Mouse (Mus musculus) mouse trophoblast stem cell (cell line): ENCODE data around the gene Bzw1.
"Not testable (repeated sequence)": the region's sequence is repeated elsewhere in the genome, so short reads cannot be mapped to it uniquely, and the experiment has no call there.

Source experiments
- in situ Hi-C, 2 experiments: fragments of 300-500 bp; cut with MseI, MboI; formaldehyde crosslinking; loops; 2 replicates in 1 of 2; 3 replicates in 1 of 2; pipeline ENCODE4 v1.15.1; 2025

Gene Bzw1

DNA sequence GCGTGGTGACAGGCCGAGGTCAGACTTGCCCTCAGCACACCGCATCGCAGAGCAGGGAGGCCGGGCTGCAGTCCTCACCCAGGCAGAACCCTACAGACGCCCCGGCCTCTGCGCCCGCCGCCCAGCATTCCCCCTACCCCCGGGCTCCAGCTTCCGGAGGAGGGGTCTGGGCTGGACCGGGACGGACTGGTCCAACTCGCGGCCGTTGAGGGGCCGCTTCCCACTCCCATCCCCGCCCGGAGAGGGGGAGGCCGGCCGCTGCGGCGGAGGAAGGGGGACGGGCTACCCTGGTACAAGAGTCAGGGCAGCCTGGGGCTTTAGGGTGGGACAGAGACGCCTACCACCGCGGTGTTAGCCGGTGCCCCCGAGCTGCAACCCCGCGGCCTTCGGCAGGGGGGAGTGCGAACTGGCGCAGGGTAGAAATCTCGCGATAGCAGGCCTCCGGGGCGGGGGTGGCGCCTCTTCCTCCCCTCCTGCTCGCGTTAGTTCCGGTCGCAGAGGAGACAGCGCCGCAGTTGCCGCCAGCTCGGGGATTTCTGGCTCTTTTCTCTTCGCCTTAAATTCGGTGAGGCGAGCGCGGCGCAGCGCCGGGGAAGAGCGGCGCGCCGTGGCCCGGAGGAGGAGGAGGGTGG is at the start of gene Bzw1:
Gene Bzw1 (plus strand): TSS at position 247 of the 632 bp plus-strand sequence.
- in situ Hi-C loops, result loop anchor here (10.0 kb wide), 1 partner anchor 88 kb away; no protein-coding TSS in a partner anchor

- in situ Hi-C loops, result no loop called here
Observed at GRCm38 (mm10) chr1:58343861-58344260, 48.8 kb upstream of the Bzw1 start.

- in situ Hi-C loops, result no loop called here
Observed at GRCm38 (mm10) chr1:58344570-58344969, 48.1 kb upstream of the Bzw1 start.

DNA sequence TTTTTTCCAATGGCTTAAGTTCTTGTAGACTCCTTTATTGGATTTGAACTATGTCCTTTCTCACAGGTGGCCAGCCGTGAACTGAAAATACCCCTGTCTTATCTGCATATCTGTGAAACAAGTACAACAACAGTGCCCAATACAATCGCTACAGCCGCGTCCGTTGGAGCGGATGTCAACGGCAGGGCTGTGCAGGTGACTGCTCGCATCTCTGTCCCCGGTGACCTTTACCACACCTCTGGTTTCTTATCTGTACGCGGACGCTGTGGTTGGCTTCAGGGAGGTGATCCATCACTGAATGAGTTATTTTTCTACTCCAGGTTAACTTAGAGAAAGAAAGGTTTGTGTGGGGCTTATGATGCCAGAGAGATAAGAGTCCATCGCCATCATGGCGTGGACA is 46.5 kb upstream of the Bzw1 start:
- in situ Hi-C loops, result no loop called here

DNA sequence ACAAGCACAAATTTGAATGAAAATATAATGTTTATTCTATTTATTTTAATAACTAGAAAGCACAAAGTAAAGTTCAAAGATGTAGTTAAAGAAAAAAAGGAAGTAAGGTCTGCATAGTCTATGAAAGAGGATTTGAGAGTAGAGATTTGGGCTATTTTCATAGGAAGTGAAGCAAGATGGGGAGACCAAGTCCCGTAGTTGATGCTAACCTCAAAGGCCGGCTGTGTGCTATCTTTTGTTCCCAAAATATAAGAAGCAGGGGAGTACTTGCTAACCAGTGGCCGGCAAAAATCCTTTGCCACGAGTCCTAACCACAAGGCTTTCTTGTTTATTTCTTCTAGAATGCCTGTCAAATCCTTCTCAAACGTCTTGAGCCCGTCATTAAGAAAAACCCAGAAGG is 44.0 kb upstream of the Bzw1 start:
- in situ Hi-C loops, result no loop called here

DNA sequence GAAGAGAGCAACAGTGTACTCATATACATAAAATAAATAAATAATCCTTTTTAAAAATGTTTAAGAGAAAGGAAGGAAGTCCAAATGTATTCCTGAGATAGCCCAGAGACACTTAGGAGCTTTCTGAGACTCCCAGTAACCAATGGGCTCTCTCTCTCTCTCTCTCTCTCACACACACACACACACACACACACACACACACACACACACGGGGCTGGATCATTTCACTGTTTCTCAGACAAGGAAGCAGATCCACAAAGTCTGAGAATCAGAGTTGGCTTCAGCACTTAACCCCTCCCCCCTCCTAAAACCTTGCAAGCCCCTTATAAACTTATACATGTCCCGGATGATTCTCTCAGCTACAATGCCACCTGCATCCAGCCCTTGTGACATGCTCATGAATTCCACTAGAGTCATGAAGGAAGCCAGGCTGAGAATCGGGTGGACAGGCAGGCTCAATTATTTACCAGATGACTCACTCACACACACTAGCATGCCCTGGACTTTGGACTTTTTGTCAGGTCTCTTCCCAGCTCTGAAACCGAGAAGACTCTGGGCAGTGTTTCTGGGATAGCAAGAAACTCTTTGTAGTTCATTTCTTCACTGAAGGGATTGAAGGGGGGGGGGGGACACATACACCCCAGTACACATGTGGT is 39.3 kb upstream of the Bzw1 start:
- in situ Hi-C loops, result loop anchor here in 1 of 2 experiments (5.0 kb wide), 1 partner anchor 34 kb away; no protein-coding TSS in a partner anchor

GRCm38 (mm10) chr1:58358958-58359901 is 33.5 kb upstream of the Bzw1 start:
- in situ Hi-C loops, result no loop called here

DNA sequence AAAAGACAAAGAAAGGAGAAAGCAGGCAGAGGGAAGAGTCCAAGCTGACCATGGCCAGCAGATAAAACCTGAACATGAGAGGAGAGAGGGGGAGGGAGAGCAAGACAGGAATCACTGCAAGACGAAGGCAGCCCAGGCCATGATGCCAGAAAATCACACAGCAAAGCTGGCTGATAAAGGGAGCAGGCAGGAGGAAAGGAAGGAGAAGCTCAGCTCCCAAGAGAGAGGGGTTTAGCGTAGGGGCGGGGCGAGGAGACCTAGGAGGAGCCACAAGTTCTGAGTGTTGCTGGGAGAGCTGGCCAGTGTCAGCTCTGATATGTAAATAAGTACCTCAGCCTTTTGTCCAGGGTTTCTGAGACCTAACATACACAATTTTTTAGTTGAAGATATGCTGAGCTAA is 30.4 kb upstream of the Bzw1 start:
- in situ Hi-C loops, result no loop called here

DNA sequence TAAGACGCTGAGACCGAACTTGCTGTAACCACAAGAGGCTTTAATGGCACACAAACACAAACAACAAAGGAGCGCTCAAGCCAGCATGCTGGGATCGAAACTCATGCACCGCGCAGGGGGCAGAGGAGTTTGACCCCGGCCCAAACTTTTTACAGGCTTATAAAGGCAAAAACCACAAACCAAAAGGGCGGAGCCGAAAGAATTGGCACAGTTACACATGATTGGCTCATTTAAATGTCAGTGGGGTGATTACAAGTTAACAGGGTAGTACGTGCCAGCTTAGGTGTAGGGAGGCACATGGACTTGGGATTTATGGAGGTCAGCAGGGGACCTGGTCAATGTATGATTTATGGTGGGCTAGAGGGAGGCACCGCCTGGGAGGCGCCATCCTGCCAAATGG is 28.1 kb upstream of the Bzw1 start:
- in situ Hi-C loops, result no loop called here

- in situ Hi-C loops, result no loop called here
Observed at GRCm38 (mm10) chr1:58365829-58366228, 26.9 kb upstream of the Bzw1 start.

DNA sequence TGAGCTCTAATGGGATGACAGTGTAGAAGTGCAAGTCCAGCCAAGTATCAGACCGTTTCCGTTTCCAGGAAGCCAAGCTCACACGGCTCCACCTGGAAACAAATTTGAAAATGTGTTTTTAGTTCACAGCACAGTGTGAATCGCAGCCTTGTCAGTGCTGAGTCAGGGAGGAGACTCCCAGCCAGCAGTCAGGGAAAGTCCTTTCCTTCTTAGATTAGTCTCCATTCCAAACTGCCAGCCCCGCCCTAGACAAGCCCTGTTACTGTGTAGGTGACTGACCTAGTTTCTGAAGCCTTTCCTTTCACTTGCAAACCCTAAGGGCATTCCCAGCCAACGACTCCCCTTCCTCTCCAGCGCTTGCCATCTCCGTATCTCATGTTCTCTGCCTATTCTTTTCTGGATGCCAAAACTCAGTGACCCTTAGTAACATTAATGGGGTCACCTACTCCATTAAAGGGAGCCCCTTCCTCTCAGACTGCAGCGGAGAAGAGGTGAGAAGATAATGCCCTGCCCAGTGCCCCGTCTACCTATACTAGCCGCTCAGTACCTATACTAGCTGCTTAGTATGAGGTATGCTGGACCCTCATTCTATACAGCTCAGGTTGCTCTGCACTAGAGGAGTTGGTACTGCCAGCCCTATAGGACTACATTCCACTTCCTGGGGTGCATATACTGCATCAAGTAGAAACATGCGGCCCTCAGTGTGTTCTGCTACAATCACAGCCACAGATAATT is 25.8 kb upstream of the Bzw1 start:
- in situ Hi-C loops, result no loop called here

DNA sequence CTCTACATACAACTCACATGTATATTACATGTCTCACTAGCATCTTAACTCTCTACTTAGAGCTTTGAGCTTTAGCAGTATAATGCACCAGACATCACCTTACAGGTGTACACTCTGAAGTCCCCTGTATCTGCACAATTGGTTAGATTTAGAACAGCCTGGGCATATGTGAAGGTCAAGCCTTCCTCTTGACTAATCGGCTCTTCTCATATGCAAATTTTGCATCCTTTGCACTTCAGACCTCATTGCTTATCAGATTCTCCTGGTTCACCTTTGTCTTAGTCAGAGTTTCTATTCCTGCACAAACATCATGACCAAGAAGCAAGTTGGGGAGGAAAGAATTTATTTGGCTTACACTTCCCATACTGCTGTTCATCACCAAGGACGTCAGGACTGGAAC is 23.0 kb upstream of the Bzw1 start:
- in situ Hi-C loops, result no loop called here

GRCm38 (mm10) chr1:58374266-58374665 is 18.4 kb upstream of the Bzw1 start:
- in situ Hi-C loops, result not testable (repeated sequence)

DNA sequence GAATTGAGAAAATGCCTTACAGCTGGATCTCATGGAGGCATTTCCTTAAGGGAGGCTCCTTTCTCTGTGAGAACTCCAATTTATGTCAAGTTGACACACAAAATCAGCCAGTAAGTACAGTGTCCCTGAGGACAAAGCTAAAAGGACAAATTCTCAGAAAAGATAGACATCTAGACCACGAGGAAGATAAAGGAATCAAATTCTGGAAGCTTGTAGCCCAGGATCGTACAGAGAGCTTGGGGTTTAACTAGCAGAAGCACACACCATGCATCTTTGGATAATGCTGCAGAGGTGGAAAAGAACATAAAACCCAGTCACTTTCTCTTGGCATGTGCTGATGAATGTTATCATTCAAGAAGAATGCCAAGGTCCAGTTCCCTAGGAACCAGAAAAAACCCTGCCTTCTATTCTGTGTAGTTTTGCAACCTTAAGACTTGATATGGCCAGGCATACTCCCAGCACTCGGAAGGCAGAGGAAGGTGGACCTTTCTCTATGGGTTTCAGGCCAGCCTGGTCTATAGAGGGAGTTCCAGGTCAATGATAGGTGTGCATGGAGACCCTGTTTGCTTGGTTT is 17.0 kb upstream of the Bzw1 start:
- in situ Hi-C loops, result no loop called here

DNA sequence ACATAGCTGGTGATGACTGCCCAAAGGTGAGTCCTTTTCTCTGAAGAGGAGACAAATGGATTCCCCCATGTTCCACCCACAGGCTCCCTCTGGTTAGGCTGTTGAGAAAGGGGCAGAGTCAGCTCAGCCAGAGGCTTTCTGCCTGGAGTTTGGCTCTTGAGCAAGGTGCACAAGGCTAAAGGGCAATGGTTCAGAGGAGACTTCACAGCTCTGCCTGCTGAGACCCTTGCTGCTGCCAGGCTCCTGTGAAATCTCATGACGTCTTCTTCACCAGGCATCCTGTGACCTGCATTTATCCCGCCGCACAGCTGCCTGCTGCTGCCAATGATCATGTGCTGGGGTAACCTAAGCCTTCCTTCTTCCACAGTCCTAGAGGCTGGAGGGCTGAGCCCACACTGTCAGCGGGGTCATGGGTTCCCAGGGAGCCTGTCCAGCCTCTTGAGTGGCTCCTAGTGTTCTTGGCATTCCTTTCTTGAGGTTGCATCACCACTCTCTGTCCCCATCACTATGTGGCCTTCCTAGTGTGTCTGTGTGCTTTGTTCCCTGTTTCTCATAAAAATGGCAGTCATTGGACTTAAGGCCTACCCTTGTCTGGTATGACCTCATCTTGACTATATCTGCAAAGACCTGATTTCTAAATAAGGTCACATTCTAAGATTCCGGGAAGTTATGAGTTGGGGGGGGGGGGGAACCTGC is 10.0 kb upstream of the Bzw1 start:
- in situ Hi-C loops, result no loop called here

- in situ Hi-C loops, result loop anchor here (10.0 kb wide), 1 partner anchor 87 kb away; no protein-coding TSS in a partner anchor
Observed at GRCm38 (mm10) chr1:58391421-58392267, 1.1 kb upstream of the Bzw1 start.

- in situ Hi-C loops, result loop anchor here (10.0 kb wide), 1 partner anchor 87 kb away; no protein-coding TSS in a partner anchor
Observed at GRCm38 (mm10) chr1:58392268-58392651, 438 bp upstream of the Bzw1 start.

DNA sequence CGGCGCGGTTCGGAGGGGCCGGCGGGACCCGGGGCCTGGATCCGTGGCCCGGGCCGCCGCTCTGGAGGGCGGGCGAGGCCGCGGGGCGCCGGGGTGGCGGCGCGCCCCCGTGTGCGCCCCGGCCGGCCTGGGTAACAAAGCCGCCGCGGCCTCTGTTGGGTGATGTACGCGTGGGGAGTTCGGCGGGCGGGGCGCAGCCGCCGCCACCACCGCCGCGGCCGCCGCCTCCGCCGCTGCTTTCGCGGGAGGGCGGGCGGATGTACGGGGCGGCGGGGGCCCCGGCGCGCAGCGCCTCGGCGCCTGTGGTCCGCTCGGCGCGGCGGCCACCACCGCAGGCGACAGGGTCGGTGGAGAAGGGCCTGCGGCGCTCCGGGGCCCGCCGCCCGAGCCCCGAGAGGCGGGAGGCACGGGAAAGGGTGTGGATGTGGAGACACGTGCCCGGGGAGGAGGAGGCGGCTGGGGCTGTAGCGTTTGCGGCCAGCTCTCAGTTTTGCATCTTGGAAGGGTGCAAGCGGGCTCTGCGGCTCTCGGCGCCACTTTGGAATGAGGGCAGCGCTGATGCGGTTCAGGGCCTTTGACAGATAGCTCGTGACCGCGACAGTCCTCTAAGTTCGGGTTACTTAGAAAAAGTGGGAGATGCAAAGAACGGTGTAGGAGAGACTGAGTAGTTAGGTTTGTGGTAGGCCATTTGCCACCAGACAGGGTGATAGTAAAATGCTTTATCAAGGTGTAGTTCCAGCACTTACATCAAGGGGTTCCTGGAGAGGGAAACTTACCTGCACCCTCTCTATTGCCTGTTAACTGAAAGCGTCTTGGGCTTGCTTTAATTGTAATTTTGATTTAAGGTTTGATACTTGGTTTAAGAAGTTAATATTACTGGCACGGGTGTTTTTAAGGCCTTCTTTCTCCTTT is 842 bp downstream of the Bzw1 start:
- in situ Hi-C loops, result loop anchor here (10.0 kb wide), 1 partner anchor 89 kb away; no protein-coding TSS in a partner anchor
